Mouse (Mus musculus): ENCODE measurements around the gene Ing1.
A peak's percentile ranks its signal among the peaks of the same experiment; 100 is the strongest.
"Not testable (repeated sequence)": the region's sequence is repeated elsewhere in the genome, so short reads cannot be mapped to it uniquely, and the experiment has no call there.

The Ing1 gene

GRCm38 (mm10) chr8:11550281-11550948 is 5.0 kb upstream of the Ing1 start, which contains the start of gene Cars2:
TSS of gene Cars2 (minus strand) at chr8:11550783.
- DNase-seq (ENCODE audit: low spot score in 2 of 2) = peak; percentile 86 to 90

GRCm38 (mm10) chr8:11551497-11551896 is 3.9 kb upstream of the Ing1 start:
- DNase-seq (ENCODE audit: low spot score in 2 of 2) = not testable (repeated sequence)

GRCm38 (mm10) chr8:11552390-11552789 is 3.0 kb upstream of the Ing1 start:
- no peak for DNase-seq (ENCODE audit: low spot score in 2 of 2)

- peak; percentile 100 for DNase-seq (ENCODE audit: low spot score in 2 of 2)
Measured at GRCm38 (mm10) chr8:11555720-11556591, 585 bp downstream of the Ing1 start.

- DNase-seq (ENCODE audit: low spot score in 2 of 2) = peak; percentile 16 to 30
Measured at GRCm38 (mm10) chr8:11556691-11557423, 1.5 kb downstream of the Ing1 start.

- peak in 1 of 2 experiments; percentile 24 for DNase-seq (ENCODE audit: low spot score in 2 of 2)
Measured at GRCm38 (mm10) chr8:11557424-11557767, 2.0 kb downstream of the Ing1 start.

- DNase-seq (ENCODE audit: low spot score in 2 of 2) = peak; percentile 94 to 96
Measured at GRCm38 (mm10) chr8:11557768-11558629, 2.6 kb downstream of the Ing1 start.

GRCm38 (mm10) chr8:11559511-11559910 is 4.1 kb downstream of the Ing1 start:
- DNase-seq (ENCODE audit: low spot score in 2 of 2) = no peak

- no peak for DNase-seq (ENCODE audit: low spot score in 2 of 2)
Measured at GRCm38 (mm10) chr8:11560220-11560619, 4.8 kb downstream of the Ing1 start.

GRCm38 (mm10) chr8:11564236-11564635 is 8.9 kb downstream of the Ing1 start:
- no peak for DNase-seq (ENCODE audit: low spot score in 2 of 2)

GRCm38 (mm10) chr8:11564721-11565120 is 9.3 kb downstream of the Ing1 start:
- DNase-seq (ENCODE audit: low spot score in 2 of 2) = no peak

GRCm38 (mm10) chr8:11568193-11568592 is 12.8 kb downstream of the Ing1 start:
- not testable (repeated sequence) for DNase-seq (ENCODE audit: low spot score in 2 of 2)

GRCm38 (mm10) chr8:11569260-11570097 is 14.1 kb downstream of the Ing1 start:
- DNase-seq (ENCODE audit: low spot score in 2 of 2) = no peak

GRCm38 (mm10) chr8:11570742-11571141 is 15.4 kb downstream of the Ing1 start:
- DNase-seq (ENCODE audit: low spot score in 2 of 2) = no peak

GRCm38 (mm10) chr8:11571950-11572349 is 16.6 kb downstream of the Ing1 start:
- DNase-seq (ENCODE audit: low spot score in 2 of 2) = no peak

- DNase-seq (ENCODE audit: low spot score in 2 of 2) = no peak
Measured at GRCm38 (mm10) chr8:11572428-11572827, 17.1 kb downstream of the Ing1 start.

- DNase-seq (ENCODE audit: low spot score in 2 of 2) = no peak
Measured at GRCm38 (mm10) chr8:11574911-11575603, 19.7 kb downstream of the Ing1 start.

- no peak for DNase-seq (ENCODE audit: low spot score in 2 of 2)
Measured at GRCm38 (mm10) chr8:11575604-11576384, 20.4 kb downstream of the Ing1 start.

Measured in right cerebral cortex, postnatal 36 days (tissue).